Mouse (Mus musculus) midbrain, postnatal 0 days (tissue): ENCODE measurements around the gene Chd5. TPM values are rescaled to one million over a fixed set of nuclear protein-coding genes. Genes with fewer than 3 reads are reported as not detected.

Source experiments
- ATAC-seq: fragments of 200-750 bp; cut with Nextera tagmentation; 2 replicates; pipeline ENCODE4 v1.8.0; 2017; ENCODE audit warnings: moderate number of reproducible peaks, mild to moderate bottlenecking, moderate TSS enrichment, moderate library complexity; ENCODE audit not compliant: low FRiP score
- DNase-seq: peaks from one replicate; pipeline ENCODE4 v3.0.0-alpha.2; 2015; ENCODE audit warnings: low spot score
- H3K27ac ChIP-seq: fragments of 300-500 bp; sonication (generic); 2 replicates; pipeline ENCODE4 v1.5.1; 2014; ENCODE audit warnings: low read depth, mild to moderate bottlenecking, low read length, mixed read lengths
- H3K27me3 ChIP-seq: fragments of 300-500 bp; sonication (generic); 2 replicates; pipeline ENCODE4 v1.6.1; 2014; ENCODE audit warnings: low read length, control low read depth, mixed read lengths; ENCODE audit not compliant: insufficient read depth
- H3K36me3 ChIP-seq: fragments of 300-500 bp; sonication (generic); 2 replicates; pipeline ENCODE4 v1.6.1; 2014; ENCODE audit warnings: low read length, control low read depth, mixed read lengths; ENCODE audit not compliant: insufficient read depth
- H3K4me1 ChIP-seq: fragments of 300-500 bp; sonication (generic); 2 replicates; pipeline ENCODE4 v1.6.1; 2014; ENCODE audit warnings: mild to moderate bottlenecking, control low read depth, antibody characterized with exemption, low read length, mixed read lengths; ENCODE audit not compliant: insufficient read depth
- H3K4me2 ChIP-seq: fragments of 300-500 bp; sonication (generic); 2 replicates; pipeline ENCODE4 v1.6.1; 2014; ENCODE audit warnings: low read depth, mild to moderate bottlenecking, low read length, mixed read lengths; ENCODE audit not compliant: poor library complexity, severe bottlenecking
- H3K4me3 ChIP-seq: fragments of 300-500 bp; sonication (generic); 2 replicates; pipeline ENCODE4 v1.5.1; 2014; ENCODE audit warnings: low read depth, mild to moderate bottlenecking, low read length, moderate library complexity
- H3K9ac ChIP-seq: fragments of 300-500 bp; sonication (generic); replicated peaks from 2 replicates; pipeline ENCODE4 v1.6.1; 2014; ENCODE audit warnings: mild to moderate bottlenecking, low read length, moderate library complexity, mixed read lengths; ENCODE audit not compliant: poor library complexity, severe bottlenecking
- H3K9me3 ChIP-seq: fragments of 300-500 bp; sonication (generic); 2 replicates; pipeline ENCODE4 v1.6.1; 2016; ENCODE audit warnings: low read length, control low read depth
- CTCF ChIP-seq: IDR thresholded peaks from 2 replicates; pipeline ENCODE4 v1.5.1; 2016; ENCODE audit warnings: antibody characterized with exemption, mild to moderate bottlenecking
- WGBS: fragments of 180-500 bp; shearing (Covaris S2); extraction: QIAGEN DNeasy Blood & Tissue Kit; methylation state at CpG from one replicate; pipeline ENCODE4 v1.1.7; 2014; 5-methylcytosine and 5-hydroxymethylcytosine counted together
- polyA plus RNA-seq: library from polyadenylated mRNA; unstranded; fragments of >200 nt; fragmentation: Nextera tagmentation; extraction: Ambion mirVana; gene quantifications from 2 replicates; pipeline ENCODE4 v1.2.1, GENCODE M21; 2015
- total RNA-seq: library from RNA; depleted of rRNA; stranded (reverse); fragments of >200 nt; gene quantifications from 2 replicates; pipeline ENCODE4 v1.2.3, GENCODE M21; 2014

Gene Chd5
- total and polyA plus RNA-seq, 2 experiments from 2014 or later = 95.0 to 107 TPM

DNA sequence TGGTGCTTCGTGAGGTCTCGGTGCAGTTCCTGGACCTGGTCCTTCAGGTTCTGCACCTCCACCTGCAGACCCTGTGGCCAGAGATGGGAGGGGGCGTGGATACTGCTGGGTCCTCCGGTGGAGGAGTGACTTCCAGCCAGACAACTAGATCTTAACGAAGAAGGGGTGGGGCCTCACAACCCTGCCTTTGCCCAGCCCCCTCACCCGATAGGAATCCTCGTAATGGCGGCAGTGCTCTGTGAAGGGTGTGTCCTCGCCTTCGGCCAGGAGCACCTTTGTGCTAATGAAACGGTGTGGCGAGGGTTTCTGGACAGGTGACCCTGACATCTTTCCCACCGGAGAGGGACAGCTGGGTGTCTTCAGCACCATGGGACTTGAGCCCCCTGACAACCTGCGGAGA lies 26.3 kb upstream of the Chd5 start:
- peak overlapping the region; percentile 39 for H3K4me3 ChIP-seq
- H3K4me2 ChIP-seq = peak overlapping the region; percentile 71
- TF ChIP-seq CTCF = no peak
- H3K36me3 ChIP-seq = peaks cover 7% of the 10 kb centered on the region; the same call in 1 of the 2 replicates
- no peak overlapping the region for H3K27ac ChIP-seq
- ATAC-seq (no peak), DNase-seq (no peak)
- peaks cover 6% of the 10 kb centered on the region; the same call in 1 of the 2 replicates for H3K4me1 ChIP-seq
- no peaks in the 10 kb centered on the region for H3K9me3 ChIP-seq
- no peak overlapping the region for H3K9ac ChIP-seq
- peaks cover 65% of the 10 kb centered on the region for H3K27me3 ChIP-seq
- 4% methylated on average over 14 of the region's 14 CpGs for WGBS

DNA sequence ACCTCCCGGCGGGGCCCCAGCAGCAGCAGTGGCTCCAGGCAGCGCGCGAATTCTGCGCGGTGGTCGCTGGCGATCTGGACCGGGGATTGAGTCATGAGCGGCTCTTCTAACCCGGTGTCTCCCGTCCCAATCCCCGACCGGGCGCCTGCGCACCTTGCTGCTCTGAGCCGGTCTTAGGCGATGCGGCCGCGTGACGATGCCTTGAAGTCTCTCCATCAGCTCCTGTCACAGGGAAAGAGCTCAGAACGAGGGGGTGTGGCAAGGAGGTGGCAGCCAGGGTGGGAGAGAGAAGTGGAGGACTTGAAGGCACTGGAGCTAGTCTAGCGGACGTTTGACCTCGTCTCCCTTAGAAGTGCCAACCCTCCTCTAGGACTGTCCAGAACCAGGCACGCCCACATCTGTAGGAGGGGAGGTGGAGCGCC lies 25.2 kb upstream of the Chd5 start:
- Histone ChIP-seq H3K36me3 (peaks cover 7% of the 10 kb centered on the region; the same call in 1 of the 2 replicates), H3K4me1 (peaks cover 6% of the 10 kb centered on the region; the same call in 1 of the 2 replicates), H3K9ac (peak overlapping the region; percentile 59), H3K4me3 (peak overlapping the region; percentile 39), H3K9me3 (no peaks in the 10 kb centered on the region), H3K27me3 (peaks cover 75% of the 10 kb centered on the region), H3K27ac (no peak overlapping the region; the same call in 1 of the 2 replicates), H3K4me2 (peak overlapping the region; percentile 71)
- no peak for DNase-seq
- peak; percentile 53; the same call in 1 of the 2 replicates for ATAC-seq
- WGBS = under 1% methylated on average over 29 of the region's 29 CpGs
- TF ChIP-seq CTCF = no peak

DNA sequence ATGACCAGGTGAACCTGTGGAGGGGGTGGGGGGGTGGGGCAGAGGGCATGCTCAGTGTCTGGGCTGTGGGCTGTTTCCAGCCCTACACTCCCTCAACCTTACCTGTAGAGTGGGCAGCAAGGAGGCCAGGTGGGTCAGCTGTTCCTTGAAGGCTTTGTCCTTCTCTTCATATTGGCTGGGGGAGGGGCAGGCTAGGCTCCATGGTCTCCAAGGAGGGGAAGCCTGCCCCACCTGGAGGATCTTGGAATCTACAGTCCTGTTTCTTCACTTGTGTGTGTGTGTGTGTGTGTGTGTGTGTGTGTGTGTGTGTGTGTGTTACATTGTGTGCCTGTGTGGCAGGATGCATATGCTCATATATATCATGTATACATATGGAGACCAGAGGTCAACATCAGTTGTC lies 24.5 kb upstream of the Chd5 start:
- ATAC-seq = peak; percentile 41; the same call in 1 of the 2 replicates
- peak overlapping the region; percentile 71 for H3K4me2 ChIP-seq
- no peaks in the 10 kb centered on the region for H3K9me3 ChIP-seq
- peak overlapping the region; percentile 39 for H3K4me3 ChIP-seq
- peaks cover 2% of the 10 kb centered on the region; the same call in 1 of the 2 replicates for H3K36me3 ChIP-seq
- no peak overlapping the region for H3K27ac ChIP-seq
- H3K9ac ChIP-seq = peak overlapping the region; percentile 59
- peaks cover 77% of the 10 kb centered on the region for H3K27me3 ChIP-seq
- TF ChIP-seq CTCF = peak; percentile 71
- H3K4me1 ChIP-seq = peaks cover 6% of the 10 kb centered on the region; the same call in 1 of the 2 replicates
- DNase-seq = peak; percentile 75

DNA sequence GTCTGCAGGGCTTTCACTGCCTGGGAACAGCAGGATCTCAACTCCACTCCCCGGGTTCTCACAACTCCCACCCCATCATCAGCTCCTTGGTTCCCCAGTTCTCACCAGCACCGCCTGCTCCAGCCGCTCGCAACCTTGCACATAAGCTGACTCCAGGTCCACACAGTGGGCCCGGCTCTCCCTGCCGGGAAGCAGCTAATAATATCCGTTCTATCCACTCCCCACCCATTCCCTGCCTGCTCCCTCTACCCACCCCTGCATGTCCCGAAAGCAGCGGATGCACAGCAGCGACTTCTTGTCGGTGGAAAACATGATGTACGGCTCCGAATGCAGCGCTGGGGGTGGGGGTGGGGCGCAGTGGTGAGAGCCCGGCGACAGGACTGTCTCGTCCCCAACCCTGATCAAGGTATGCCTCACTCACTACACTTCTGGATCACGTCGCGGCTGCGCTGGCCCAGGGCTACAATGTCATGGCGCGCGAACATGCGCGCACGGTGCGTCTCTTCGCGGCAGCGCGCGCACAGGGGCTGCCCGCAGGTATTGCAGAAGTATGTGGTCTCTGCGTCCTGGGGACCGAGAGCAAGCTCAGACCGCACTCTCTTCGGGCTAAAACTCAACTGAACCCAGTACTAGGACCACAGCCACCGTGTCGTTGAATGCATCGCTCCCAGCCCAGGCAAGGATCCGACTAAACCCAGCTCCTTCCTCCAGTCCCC lies 22.8 kb upstream of the Chd5 start:
- no peaks in the 10 kb centered on the region for H3K9me3 ChIP-seq
- H3K4me3 ChIP-seq = peak overlapping the region; percentile 34
- no peak for ATAC-seq
- H3K27me3 ChIP-seq = peaks cover 70% of the 10 kb centered on the region
- TF ChIP-seq CTCF = no peak
- H3K27ac ChIP-seq = no peak overlapping the region
- no peak for DNase-seq
- H3K9ac ChIP-seq = no peak overlapping the region
- peaks cover 6% of the 10 kb centered on the region; the same call in 1 of the 2 replicates for H3K4me1 ChIP-seq
- H3K4me2 ChIP-seq = peak overlapping the region; percentile 57
- WGBS = under 1% methylated on average over 43 of the region's 43 CpGs
- H3K36me3 ChIP-seq = no peaks in the 10 kb centered on the region

GRCm38 (mm10) chr4:152317631-152318033 lies 20.8 kb upstream of the Chd5 start:
- no peak for ATAC-seq
- H3K27ac ChIP-seq = no peak overlapping the region
- no peak overlapping the region for H3K9ac ChIP-seq
- no peak overlapping the region for H3K4me2 ChIP-seq
- H3K36me3 ChIP-seq = no peaks in the 10 kb centered on the region
- 83% methylated on average over 6 of the region's 6 CpGs for WGBS
- H3K27me3 ChIP-seq = peaks cover 51% of the 10 kb centered on the region
- no peak for DNase-seq
- peaks cover 6% of the 10 kb centered on the region; the same call in 1 of the 2 replicates for H3K4me1 ChIP-seq
- no peak for TF ChIP-seq CTCF
- H3K4me3 ChIP-seq = no peak overlapping the region
- no peaks in the 10 kb centered on the region for H3K9me3 ChIP-seq
